Mouse (Mus musculus) heart, embryonic 12.5 days (tissue): Measurements from ENCODE around the gene Rora. TPM values are rescaled to one million over a fixed set of nuclear protein-coding genes. Genes with fewer than 3 reads are reported as not detected.

Source experiments
- ATAC-seq: fragments of 200-750 bp; cut with Nextera tagmentation; 2 replicates; pipeline ENCODE4 v1.8.0; 2017; ENCODE audit warnings: moderate TSS enrichment, moderate library complexity; ENCODE audit not compliant: insufficient number of reproducible peaks, low FRiP score
- H3K27ac ChIP-seq: fragments of 300-500 bp; sonication (generic); 2 replicates; pipeline ENCODE4 v1.5.1; 2016; ENCODE audit warnings: mild to moderate bottlenecking, moderate library complexity; ENCODE audit not compliant: poor library complexity, severe bottlenecking
- H3K27me3 ChIP-seq: fragments of 300-500 bp; sonication (generic); replicated peaks from 2 replicates; pipeline ENCODE4 v1.6.1; 2016; ENCODE audit warnings: mild to moderate bottlenecking, moderate library complexity
- H3K36me3 ChIP-seq: fragments of 300-500 bp; sonication (generic); 2 replicates; pipeline ENCODE4 v1.6.1; 2016; ENCODE audit warnings: mild to moderate bottlenecking, moderate library complexity
- H3K4me1 ChIP-seq: fragments of 300-500 bp; sonication (generic); replicated peaks from 2 replicates; pipeline ENCODE4 v1.6.1; 2016; ENCODE audit warnings: mild to moderate bottlenecking
- H3K4me2 ChIP-seq: fragments of 300-500 bp; sonication (generic); 2 replicates; pipeline ENCODE4 v1.6.1; 2016; ENCODE audit warnings: mild to moderate bottlenecking, moderate library complexity
- H3K4me3 ChIP-seq: fragments of 300-500 bp; sonication (generic); 2 replicates; pipeline ENCODE4 v1.5.1; 2016; ENCODE audit warnings: mild to moderate bottlenecking
- H3K9ac ChIP-seq: fragments of 300-500 bp; sonication (generic); 2 replicates; pipeline ENCODE4 v1.6.1; 2016; ENCODE audit warnings: mild to moderate bottlenecking, moderate library complexity
- H3K9me3 ChIP-seq: fragments of 300-500 bp; sonication (generic); replicated peaks from 2 replicates; pipeline ENCODE4 v1.6.1; 2016; ENCODE audit warnings: mild to moderate bottlenecking, moderate library complexity
- WGBS: fragments of 180-500 bp; shearing (Covaris S2); methylation state at CpG from one replicate; pipeline ENCODE4 v1.1.7; 2016; 5-methylcytosine and 5-hydroxymethylcytosine counted together
- polyA plus RNA-seq: library from polyadenylated mRNA; unstranded; fragments of >200 nt; fragmentation: Nextera tagmentation; extraction: Ambion mirVana; gene quantifications from 2 replicates; pipeline ENCODE4 v1.2.1, GENCODE M21; 2016

Gene Rora
- polyA plus RNA-seq, 1 experiment from 2014 or later: 7.6 TPM

DNA sequence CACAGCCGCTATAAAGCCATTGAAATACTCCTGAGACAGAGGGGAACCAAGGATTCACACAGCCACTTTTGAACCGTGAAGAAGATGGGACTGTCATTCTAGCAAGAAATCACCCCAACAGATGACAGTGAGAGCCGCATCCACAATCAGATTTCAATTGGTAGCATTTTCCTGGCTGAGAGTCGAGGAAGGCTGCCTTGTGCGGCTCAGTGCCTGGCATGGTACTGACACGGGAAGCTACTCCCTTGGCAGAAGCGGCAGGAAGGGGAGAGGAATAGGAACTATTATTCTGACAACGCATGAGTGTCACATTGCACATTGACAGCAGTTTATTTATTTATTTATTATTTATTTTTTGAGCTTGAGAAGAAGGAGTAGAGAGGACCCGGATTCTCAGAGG, 65.7 kb downstream of the Rora start:
- Histone ChIP-seq H3K4me1 (no peaks in the 10 kb centered on the region), H3K4me2 (no peak overlapping the region), H3K9ac (no peak overlapping the region), H3K9me3 (no peaks in the 10 kb centered on the region), H3K36me3 (no peaks in the 10 kb centered on the region), H3K27me3 (no peaks in the 10 kb centered on the region), H3K27ac (no peak overlapping the region), H3K4me3 (no peak overlapping the region)
- no peak for ATAC-seq
- 79% methylated on average over 9 of the region's 9 CpGs for WGBS

DNA sequence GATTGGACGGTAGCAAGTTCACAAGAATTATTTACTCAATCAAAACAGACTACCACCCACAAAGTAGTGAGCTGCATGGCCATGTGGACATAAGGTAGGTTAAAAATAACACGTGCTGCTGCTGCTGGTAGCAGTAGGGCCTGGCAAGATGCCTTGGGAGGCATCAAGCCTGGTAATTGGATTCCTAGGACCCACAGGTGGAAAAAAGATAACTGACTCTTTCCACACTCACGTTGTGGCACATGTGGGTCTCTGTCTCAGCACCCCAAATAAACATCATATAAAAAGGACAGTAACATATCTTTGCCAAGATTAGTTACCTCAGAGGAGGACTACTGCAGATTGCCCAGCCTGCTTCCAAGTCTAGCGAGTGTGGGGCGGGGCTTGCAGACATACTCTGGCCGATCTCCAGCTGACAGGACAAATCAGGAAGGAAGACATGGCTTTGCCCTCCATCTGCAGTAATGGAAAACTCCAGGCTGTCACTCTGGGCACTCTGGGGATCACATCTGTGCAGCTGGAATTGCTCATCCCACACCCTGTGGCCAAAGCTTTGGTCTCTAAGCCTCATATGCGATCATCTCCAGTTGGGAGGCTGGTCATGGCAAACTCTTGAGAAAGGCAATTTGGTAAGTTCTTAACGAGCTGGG, 71.2 kb downstream of the Rora start:
- no peak for ATAC-seq
- Histone ChIP-seq H3K4me1 (peaks cover 9% of the 10 kb centered on the region), H3K36me3 (no peaks in the 10 kb centered on the region), H3K27me3 (no peaks in the 10 kb centered on the region), H3K9ac (no peak overlapping the region), H3K4me3 (no peak overlapping the region), H3K4me2 (no peak overlapping the region), H3K9me3 (no peaks in the 10 kb centered on the region), H3K27ac (no peak overlapping the region)
- WGBS: 60% methylated on average over 8 of the region's 8 CpGs

DNA sequence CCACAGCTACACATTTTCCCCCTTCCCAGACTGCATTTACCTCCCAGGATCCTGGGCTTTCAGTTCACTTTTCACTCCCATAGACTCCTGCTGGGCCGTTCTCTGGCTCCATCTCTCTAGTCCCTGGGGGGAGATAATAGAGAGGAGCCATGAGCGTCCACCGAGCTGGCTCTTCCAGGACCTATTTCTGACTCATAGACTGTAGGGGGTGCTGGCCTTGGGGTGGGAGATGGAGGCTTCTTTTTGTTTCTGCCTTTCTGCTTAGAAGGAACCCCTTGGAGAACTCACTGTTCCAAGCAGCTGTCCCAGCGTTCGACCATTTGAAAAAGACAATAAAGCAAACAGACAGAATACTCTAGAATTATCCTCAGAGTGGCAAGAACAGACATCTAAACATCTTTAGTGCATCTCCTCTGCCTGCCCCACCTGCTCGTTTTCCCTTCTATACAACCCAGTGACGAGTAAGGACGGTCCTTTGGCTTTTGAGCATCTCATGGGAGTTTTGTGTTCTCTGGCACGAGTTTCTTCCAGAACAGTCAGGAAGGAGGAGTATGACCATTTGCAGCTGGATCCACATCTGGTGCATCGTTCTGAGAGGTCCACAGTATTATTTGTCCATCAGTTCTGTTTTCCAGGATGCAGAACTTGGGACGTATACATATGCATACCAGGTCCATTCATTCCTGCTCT, 73.7 kb downstream of the Rora start:
- H3K36me3 ChIP-seq: 0 out of 2 replicates have a peak, but pooled peaks cover 3% of the 10 kb centered on the region
- peaks cover 2% of the 10 kb centered on the region for H3K9me3 ChIP-seq
- H3K27ac ChIP-seq: no peak overlapping the region
- H3K4me3 ChIP-seq: no peak overlapping the region
- no peaks in the 10 kb centered on the region for H3K27me3 ChIP-seq
- no peak for ATAC-seq
- H3K4me1 ChIP-seq: peaks cover 9% of the 10 kb centered on the region
- no peak overlapping the region for H3K4me2 ChIP-seq
- WGBS: 81% methylated on average over 11 of the region's 11 CpGs
- H3K9ac ChIP-seq: no peak overlapping the region

DNA sequence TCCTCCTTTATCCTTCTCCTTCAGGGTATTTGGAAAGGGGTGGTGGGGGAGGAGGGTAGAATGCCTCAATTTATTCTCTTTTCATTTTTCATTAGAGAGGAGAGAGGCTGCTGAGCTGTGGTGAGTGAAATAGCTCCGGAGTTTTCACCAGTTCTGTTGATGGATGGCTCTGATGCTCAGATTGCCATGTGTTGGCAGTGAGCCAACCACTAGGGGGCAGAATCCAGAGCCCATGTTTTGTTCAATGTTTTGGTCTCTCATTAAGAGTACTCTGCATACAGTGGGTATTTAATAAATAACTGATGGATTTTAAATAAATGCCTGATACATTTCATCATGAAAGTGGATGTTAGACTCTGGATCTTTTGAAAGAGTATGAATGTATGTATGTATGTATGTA, 77.9 kb downstream of the Rora start:
- no peak overlapping the region for H3K27ac ChIP-seq
- H3K9ac ChIP-seq: no peak overlapping the region
- H3K36me3 ChIP-seq: 0 out of 2 replicates have a peak, but pooled peaks cover 5% of the 10 kb centered on the region
- 68% methylated on average over 1 of the region's 1 CpGs for WGBS
- H3K9me3 ChIP-seq: peaks cover 4% of the 10 kb centered on the region
- H3K27me3 ChIP-seq: no peaks in the 10 kb centered on the region
- H3K4me1 ChIP-seq: peaks cover 7% of the 10 kb centered on the region; the same call in 1 of the 2 replicates
- no peak overlapping the region for H3K4me3 ChIP-seq
- no peak for ATAC-seq
- H3K4me2 ChIP-seq: no peak overlapping the region

DNA sequence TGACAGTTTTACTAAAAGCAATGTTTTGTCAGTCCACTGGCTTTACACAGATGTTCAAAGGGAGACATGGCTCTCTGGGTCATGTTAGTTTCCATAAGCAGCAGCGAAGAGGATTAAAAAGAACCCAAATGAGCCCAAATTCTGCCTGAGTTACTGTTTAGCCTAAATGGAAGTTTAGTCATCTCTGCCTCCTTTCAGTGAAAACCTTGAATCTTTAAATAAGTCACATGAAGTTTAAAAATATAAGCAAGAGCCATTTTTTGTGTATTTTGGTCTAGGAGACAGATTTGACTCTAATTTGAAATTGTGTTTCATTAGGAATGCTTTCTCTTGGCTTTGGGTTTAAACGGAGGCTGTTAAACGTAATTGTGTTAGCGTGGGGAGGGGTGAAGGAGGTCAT, 79.3 kb downstream of the Rora start:
- Histone ChIP-seq H3K27me3 (no peaks in the 10 kb centered on the region), H3K4me1 (peaks cover 7% of the 10 kb centered on the region; the same call in 1 of the 2 replicates), H3K4me2 (no peak overlapping the region), H3K36me3 (0 out of 2 replicates have a peak, but pooled peaks cover 5% of the 10 kb centered on the region), H3K4me3 (no peak overlapping the region), H3K27ac (no peak overlapping the region), H3K9ac (no peak overlapping the region), H3K9me3 (peaks cover 4% of the 10 kb centered on the region)
- ATAC-seq: no peak
- WGBS: 92% methylated on average over 4 of the region's 4 CpGs

DNA sequence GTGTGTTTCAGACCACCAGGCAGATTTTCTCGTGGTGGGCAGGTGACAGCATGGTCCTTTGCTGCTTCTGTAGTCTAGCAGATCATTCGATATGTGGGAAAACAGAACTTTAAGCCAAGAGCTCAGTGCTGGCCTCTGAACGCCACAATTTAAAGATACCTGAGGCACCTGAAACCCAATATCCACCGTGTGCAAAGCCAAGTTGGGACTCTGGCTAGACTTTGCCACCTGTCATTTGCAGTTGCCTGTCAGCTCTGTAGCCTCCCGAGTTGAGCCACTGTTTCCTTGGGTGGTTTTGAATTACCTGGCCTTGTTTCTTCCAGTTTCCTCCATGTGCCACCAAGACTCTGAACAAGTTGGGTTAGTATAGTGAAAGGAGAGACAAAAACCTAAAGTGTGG, 82.3 kb downstream of the Rora start:
- peaks cover 7% of the 10 kb centered on the region; the same call in 1 of the 2 replicates for H3K4me1 ChIP-seq
- no peak for ATAC-seq
- H3K9ac ChIP-seq: no peak overlapping the region
- no peak overlapping the region for H3K4me3 ChIP-seq
- no peak overlapping the region for H3K27ac ChIP-seq
- H3K36me3 ChIP-seq: 0 out of 2 replicates have a peak, but pooled peaks cover 5% of the 10 kb centered on the region
- peaks cover 4% of the 10 kb centered on the region for H3K9me3 ChIP-seq
- WGBS: 82% methylated on average over 5 of the region's 5 CpGs
- no peak overlapping the region for H3K4me2 ChIP-seq
- H3K27me3 ChIP-seq: no peaks in the 10 kb centered on the region

DNA sequence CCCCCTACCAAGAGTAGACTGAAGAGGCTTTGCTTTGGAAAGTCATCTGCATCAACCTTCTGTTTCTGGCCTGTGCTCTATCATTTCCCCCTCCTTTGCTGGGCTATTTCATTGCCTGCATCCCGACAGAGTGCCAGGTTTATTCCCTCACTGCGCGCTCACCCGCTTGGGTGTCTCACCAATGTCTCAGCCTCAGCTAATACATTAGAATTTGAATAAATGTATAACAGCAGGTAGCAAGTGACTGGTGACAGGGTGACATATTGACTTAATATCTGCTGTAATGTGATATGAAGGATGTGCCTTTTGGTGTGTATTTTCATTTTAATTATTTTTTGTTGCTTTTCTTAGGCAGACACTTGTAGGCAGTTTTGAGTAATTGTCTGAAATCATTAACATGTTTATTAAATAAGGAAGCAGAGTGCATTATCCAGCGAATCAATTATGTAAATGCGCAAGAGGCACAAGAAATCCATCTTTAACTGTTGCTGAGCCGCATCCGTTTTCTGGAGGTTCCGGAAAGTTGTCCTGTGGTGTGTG, 83.7 kb downstream of the Rora start:
- peaks cover 3% of the 10 kb centered on the region for H3K9me3 ChIP-seq
- no peak for ATAC-seq
- 91% methylated on average over 9 of the region's 9 CpGs for WGBS

DNA sequence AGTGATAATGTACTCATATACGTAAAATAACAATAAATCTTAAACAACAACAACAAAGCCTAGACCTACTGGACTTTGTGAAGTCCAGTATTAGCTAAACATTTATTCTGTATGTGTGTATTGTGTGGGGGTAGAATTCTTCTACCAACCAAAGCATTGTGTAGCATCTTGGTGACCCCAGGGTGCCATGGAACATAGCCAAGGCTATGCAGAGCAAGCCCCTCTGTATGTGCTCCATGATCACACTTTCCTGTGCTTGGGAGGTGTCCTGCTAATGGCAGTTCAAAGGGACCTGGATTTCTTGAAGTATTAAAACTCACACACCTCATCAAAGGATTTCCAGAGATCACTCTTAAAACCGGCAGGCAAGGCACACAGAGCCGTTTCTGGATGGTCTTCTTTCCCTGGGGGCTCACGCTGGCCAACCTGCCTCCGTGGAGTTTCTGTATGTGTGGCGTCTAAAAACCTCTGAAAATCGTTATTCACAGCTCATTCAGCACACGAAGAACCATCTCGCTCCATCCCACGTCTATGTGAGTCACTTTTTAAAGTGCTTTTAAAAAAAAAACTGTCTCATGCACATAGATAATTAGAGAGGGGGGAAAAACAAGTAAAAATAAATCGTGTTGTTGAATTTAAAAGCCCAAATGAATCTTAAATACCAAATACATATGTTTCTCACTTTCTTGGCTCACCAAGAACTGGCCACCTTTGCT, 92.5 kb downstream of the Rora start:
- Histone ChIP-seq H3K9ac (no peak overlapping the region), H3K4me3 (no peak overlapping the region), H3K4me1 (0 out of 2 replicates have a peak, but pooled peaks cover 4% of the 10 kb centered on the region), H3K27me3 (no peaks in the 10 kb centered on the region), H3K36me3 (no peaks in the 10 kb centered on the region), H3K27ac (no peak overlapping the region), H3K9me3 (no peaks in the 10 kb centered on the region), H3K4me2 (no peak overlapping the region)
- WGBS: 81% methylated on average over 11 of the region's 11 CpGs
- ATAC-seq: no peak

More for the DNA sequence above, 83.7 kb downstream of the Rora start:
- 0 out of 2 replicates have a peak, but pooled peaks cover 2% of the 10 kb centered on the region for H3K36me3 ChIP-seq
- H3K4me3 ChIP-seq: no peak overlapping the region
- H3K27me3 ChIP-seq: no peaks in the 10 kb centered on the region
- H3K9ac ChIP-seq: no peak overlapping the region
- no peak overlapping the region for H3K4me2 ChIP-seq
- H3K27ac ChIP-seq: no peak overlapping the region
- H3K4me1 ChIP-seq: peaks cover 7% of the 10 kb centered on the region; the same call in 1 of the 2 replicates

DNA sequence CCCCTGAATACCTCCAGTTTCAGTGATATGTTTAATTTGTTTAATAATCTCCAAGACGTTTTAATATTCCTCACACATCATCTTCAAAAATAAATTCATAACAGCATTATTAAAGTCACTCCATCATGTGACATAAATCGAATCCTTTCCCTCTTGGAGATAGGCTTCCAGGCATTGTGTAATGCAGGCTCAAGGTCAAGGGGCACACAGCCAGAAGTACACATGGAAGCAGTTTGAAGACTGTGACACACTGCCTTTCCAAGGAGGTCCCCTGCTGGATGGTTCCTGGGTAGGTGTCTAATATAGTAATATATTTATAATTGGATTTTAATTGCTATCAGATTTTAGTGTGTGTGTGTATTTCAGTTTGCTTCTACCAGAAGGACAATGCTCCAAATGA, 103.4 kb downstream of the Rora start:
- H3K4me2 ChIP-seq: no peak overlapping the region
- H3K4me1 ChIP-seq: peaks cover 27% of the 10 kb centered on the region
- 50% methylated on average over 2 of the region's 2 CpGs for WGBS
- H3K9ac ChIP-seq: no peak overlapping the region
- H3K27ac ChIP-seq: no peak overlapping the region
- no peaks in the 10 kb centered on the region for H3K36me3 ChIP-seq
- H3K27me3 ChIP-seq: no peaks in the 10 kb centered on the region
- no peaks in the 10 kb centered on the region for H3K9me3 ChIP-seq
- H3K4me3 ChIP-seq: no peak overlapping the region
- ATAC-seq: no peak

DNA sequence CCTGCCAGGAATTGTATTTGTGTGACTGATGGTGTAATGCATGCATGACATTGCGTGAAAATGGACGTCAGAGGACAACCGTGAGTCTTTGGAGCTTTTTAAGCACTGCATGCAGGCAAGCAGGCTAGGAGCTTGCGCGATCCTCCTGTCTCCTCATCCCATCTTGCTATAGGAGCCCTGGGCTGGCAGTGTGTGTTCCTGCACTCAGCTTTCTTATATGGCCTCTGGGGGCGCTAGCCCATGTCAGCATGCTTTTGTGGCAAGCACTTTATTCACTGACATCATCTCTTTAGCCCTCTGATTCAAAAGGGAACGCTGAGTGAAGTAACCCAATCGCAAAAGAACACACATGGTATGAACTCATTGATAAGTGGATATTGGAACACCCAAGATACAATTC, 105.7 kb downstream of the Rora start:
- Histone ChIP-seq H3K4me1 (peaks cover 18% of the 10 kb centered on the region), H3K27me3 (no peaks in the 10 kb centered on the region), H3K36me3 (no peaks in the 10 kb centered on the region), H3K9ac (no peak overlapping the region), H3K27ac (no peak overlapping the region), H3K4me3 (no peak overlapping the region), H3K9me3 (no peaks in the 10 kb centered on the region), H3K4me2 (no peak overlapping the region)
- ATAC-seq: no peak
- 66% methylated on average over 8 of the region's 8 CpGs for WGBS

DNA sequence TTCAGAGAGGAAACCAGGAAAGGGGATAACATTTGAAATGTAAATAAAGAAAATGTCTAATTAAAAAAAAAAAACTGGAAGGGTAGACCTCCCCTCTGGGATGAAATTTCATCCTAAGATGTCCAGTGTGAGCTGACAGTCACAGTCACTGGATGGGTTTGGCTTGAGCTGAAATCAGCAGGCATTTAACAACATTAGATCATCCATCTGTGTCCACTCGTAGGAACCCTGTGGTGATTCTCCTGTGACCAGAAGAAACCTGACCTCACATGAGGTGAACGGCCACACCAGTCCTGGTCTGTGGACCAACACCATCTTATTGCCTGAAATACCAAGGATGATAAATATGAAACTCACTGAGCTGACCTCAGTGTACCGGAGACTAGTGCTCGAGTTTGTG, 106.7 kb downstream of the Rora start:
- Histone ChIP-seq H3K36me3 (no peaks in the 10 kb centered on the region), H3K4me3 (no peak overlapping the region), H3K4me2 (no peak overlapping the region), H3K27ac (no peak overlapping the region), H3K9ac (no peak overlapping the region), H3K27me3 (no peaks in the 10 kb centered on the region), H3K4me1 (peaks cover 16% of the 10 kb centered on the region), H3K9me3 (no peaks in the 10 kb centered on the region)
- ATAC-seq: no peak
- 77% methylated on average over 4 of the region's 4 CpGs for WGBS
